Mouse (Mus musculus) lung, postnatal 36 days (tissue): Measurements from ENCODE around the gene Kit.

ENCODE experiments used
- DNase-seq: peaks from one replicate; pipeline ENCODE4 v3.0.0; 2022; ENCODE audit warnings: mixed read lengths

Gene Kit

DNA sequence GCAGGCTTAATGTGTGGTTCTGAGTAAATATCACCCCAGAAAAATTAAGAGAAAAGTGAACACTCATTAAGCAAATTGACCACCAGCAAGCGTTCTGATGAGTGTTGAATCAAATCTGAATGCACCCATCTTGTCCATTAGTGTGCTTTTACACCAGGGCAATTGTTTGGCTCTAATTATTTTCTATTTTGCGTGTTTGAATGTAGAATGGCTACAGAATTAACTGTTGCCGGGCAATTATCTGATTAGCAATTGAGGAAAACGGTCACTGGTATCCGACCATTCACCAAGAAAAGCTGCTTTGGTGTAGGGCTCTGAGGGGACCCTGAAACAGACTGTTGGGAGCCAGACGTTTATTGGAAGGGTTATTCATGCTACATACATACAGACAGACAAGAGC is 16.2 kb downstream of the Kit start:
- DNase-seq = no peak

DNA sequence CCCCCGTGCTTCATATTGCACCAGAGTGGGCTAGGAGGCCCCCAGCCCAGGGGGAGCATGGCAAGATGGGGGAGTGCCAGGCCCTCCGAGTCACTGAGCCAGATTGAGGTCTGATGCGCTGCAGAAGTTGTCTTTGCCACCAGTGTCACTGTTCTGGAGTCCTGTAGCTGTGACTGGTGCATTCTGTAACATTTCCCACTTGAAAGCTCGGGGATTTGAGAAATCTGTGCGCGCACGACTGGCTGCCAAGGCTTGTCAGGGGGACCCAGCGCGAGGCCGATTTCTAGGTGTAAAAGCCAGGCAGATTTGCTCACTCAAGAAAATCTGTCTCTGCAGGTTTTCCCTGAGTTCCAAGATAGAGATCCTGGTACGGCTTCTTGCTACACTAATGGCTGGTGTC is 16.9 kb downstream of the Kit start:
- no peak for DNase-seq

DNA sequence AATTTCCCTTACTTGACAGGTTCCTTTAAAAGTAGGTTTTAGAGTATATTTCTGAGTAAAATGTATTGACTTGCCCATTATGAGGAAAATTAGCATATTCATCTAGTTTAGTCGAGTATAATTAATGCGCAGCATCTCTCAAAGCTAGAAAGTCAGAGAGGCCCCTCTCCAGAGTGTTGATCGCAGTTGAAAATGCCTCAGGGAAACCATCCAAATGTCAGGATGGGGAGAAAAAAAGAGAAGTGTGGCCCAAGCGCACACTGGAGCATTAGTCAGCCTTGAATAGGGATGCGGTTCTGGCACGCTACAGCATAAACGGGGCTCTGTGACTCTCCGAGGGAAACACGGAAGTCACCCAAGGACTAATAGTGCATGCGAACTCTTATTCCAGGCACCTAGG is 20.6 kb downstream of the Kit start:
- no peak for DNase-seq

DNA sequence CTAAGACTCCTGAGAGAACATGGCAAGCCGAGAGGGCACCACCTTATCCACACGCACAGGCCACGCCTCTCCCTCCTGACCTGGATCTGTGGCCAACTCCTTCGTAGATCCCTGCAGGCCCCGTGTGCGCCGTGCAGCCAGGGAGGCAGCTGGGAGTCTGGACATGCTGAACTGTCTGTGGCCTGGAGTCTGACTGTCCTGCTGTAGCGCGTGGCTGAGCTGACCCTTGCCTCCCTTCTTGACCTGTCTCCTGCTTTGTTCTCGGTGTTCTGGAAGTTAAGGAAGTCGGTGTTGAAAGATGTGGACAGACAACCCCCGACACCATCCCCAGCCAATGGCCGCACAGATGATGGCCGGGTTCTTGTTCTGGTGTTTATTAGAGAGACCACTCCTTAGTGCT is 21.5 kb downstream of the Kit start:
- peak; percentile 48 for DNase-seq

DNA sequence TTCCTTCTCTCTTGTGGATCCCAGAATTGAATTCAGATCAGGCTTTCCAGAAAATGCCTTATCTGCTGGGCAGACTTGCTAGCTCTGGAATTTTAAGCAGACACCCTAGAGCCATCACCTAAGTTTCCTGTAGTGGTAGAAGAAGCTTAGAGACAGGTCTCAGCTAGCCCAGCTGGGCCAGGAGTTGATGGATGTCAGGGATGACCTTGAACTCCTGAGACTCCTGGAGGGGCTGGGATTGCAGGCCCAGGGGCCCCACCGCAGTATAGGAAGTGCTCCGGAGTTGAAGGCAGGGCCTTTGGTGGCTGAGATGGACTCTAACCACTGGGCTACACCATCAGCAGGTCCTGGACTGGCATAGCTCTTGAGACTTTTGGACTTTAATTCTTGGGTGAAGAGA is 22.6 kb downstream of the Kit start:
- DNase-seq = no peak

DNA sequence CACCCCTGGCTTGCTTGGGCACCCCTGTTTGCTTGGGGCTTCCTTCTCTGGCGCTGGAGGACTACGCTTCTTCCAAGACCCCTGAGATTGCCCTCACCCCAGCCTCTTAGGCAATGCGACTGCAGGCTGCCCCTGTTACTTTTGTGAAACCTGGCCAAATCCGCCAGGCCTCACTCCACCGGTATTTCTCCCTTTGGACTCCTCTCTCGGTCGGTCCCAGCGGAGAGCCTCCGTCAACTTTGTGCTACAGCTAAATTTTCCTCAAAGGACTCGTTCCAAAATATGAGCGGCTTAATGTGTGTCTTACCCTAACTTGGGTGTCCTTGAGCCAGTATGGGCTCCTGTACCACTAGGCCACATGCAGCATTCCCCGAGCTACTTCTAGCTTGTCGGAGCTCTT is 23.8 kb downstream of the Kit start:
- DNase-seq = no peak

DNA sequence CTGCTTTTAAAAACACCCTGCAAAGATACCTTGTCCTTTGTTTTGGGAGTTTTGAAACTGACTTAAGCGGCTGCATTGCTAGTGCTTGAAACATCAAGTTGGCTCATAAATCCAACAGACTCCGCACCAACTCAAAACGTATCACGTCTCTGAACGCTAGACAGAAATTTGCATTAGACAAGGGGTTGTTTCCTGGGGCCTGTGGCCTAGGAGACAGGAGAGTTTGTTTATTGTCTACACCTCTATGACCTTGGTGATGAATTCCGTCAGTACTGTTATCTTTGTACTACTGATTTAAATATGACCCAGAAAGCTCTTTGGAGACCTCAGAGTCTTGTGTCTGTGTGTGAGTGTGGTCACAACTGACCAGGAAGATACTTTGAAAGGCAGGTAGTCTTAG is 25.3 kb downstream of the Kit start:
- no peak for DNase-seq

DNA sequence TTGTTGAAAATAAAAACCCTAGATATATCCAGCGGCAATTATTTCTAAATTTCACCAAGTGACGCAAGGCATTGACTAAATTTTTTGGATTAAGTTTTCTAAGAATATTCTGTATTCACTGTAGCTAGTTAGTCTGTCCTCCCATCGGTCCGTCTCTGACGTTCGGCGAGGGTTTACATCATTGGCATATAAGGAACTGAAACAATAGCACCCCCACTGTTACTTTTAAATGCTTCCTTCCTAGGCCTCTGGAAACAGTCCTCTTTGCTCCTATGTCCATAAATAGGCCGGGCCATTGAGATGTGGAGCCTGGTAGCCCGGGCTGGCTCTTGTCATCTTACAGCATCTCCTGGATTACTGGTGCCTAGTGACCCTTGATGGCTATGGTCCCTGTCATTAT is 29.5 kb downstream of the Kit start:
- peak; percentile 17 for DNase-seq

DNA sequence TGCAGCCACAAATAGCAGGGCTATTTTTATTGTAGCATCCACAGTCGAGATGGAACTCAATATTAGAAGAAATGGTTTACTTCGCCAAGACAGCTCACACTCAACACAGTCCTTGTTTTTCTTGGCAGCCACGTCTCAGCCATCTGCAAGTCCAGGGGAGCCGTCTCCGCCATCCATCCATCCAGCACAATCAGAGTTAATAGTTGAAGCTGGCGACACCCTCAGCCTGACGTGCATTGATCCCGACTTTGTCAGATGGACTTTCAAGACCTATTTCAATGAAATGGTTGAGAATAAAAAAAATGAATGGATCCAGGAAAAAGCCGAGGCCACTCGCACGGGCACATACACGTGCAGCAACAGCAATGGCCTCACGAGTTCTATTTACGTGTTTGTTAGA is 32.2 kb downstream of the Kit start:
- DNase-seq = no peak

DNA sequence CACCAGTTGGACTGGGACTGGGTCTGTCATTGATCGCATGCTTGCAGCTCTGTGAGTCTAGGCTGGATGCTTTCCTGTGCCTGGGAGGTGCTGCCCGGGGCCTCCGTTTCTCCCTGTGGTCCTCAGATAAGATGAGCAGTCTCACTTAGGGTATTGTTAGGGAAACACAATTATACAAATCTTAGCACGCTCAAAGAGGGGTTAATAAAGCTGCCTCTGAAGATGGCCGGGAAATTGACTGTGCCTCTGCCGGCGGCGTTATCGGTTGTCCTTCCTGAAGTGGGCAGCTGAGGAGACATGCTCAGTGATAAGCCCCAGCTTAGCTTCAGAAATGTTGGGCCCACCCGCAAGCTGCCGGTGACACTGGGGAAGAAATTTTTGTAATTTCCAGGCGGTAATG is 33.3 kb downstream of the Kit start:
- DNase-seq = no peak

DNA sequence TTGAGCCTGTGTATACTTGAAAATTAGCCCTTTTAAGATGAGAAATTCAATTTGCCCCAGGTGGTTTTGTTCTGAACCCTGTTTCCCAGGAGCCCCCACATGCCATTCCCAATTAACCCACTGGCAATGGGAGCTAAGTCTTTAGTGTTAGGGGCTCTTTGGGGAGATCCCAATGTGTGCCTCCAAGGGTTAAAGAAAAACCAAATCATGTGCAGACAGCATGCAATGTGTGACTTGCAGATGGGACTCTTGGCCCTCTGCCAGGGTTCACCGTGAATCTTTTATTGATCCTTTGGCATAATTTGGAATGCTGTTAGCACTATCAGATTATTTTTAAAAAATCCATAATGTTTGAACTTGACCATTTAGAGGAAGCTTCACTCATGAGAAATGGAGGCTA is 37.7 kb downstream of the Kit start:
- DNase-seq = no peak

DNA sequence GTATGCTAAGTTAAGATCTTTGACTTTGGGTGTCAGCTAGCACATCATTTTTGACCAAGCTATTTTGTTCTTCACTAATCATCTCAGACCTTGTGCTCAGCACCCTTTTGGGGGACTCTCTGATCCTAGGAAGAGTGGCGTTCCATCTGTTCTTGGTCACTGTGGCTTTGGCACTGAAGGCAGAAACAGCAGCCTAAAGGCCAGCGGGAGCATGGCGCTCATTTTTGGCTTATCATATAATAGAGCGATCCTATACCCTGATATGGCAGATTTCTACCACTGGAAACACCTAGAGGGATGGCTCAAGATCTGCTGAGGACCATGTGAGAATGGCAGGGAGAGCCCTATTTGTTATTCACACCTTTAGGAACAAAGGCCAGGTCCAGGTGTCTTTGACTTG is 38.2 kb downstream of the Kit start:
- DNase-seq = no peak

DNA sequence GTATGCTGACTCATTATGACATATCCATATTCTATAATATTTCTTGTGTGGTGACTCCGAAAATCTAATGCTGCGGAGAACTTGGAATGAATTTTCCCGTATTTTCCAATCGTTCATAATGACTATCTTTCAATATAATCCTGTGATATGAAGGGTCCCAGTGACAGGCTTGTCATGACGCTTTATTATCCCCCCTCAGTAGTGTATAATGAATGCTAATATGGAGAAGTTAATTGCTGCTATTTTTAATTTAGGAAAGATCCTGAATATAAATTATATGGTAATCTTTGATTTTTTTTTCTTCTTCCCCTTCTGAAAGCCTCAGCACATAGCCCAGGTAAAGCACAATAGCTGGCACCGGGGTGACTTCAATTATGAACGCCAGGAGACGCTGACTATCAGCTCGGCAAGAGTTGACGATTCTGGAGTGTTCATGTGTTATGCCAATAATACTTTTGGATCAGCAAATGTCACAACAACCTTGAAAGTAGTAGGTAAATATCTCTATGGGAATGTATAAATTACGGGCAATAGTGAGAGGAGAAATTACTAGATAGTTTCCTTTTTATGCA is 40.4 kb downstream of the Kit start:
- no peak for DNase-seq

DNA sequence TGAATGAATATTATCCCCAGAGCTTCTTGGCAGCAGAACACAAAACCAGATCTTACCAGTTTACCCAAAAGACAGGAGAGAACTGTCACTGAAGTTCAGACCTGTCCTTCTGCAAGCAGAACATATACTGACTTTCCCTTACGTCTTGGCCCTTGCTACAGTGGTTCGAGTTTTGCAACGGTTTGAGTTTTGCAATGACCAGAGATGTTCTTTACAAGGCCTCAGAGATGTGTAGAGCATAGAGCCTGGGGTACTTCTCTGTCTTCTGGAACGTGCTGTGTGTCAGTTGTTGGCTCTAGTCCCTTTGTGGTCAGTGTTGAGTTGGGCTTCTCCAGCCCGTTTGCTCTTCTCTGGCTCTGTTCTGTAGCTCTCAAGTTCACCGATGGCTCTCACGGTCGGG is 40.9 kb downstream of the Kit start:
- DNase-seq = no peak

DNA sequence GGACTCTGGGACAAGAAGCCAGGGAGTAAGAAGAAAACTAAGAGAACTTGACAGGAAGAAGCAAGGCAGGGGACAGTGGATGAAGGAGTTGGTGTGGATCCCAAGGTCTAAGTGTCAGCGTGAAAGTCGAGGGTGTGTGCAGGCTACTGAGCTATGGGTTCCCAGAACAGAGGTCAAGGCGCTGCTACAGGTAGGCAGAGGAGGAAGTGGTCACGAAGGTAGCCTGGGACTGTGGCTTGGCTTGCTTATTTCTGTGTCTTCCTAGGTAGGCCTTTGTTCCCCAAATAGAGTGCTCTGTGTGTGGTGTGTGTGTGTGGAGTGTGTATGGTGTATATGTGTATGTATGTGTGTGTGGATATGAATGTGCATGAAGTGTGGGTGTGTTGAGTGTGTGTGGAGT is 47.7 kb downstream of the Kit start:
- DNase-seq = no peak

DNA sequence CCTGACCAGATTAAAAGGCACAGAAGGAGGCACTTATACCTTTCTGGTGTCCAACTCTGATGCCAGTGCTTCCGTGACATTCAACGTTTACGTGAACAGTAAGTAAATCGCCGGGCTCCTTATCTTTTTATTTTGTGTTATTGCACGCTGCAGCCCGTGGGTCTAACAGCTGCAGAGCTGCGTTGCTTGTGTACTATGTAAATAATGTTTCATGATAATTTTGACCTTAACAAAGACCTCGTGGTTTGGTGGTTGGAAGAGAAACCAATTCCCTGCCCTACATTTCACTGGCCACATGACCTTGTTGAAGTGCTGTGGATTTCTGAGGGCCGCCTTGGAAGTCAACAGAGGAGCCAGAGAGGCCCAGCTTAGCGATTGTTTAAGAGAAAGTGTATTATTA is 48.3 kb downstream of the Kit start:
- no peak for DNase-seq

DNA sequence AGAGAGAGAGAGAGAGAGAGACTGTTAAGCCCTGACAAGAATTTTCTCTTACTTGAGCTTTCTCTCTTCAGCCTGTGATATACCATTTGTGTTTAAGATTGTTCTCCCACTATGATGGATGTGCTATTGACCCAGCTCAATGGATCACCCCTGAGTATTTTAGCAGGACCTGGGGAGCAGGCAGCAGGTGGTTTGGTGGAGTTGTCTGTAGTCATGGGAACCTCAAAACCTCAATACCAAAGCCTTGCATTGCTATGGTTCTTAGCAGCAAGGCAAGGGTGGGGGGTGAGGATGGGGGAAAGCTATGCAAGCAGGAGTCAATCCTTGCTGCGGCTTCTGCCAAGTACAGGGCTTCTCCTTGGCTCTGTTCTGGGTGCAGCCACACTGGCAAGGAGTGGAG is 48.8 kb downstream of the Kit start:
- no peak for DNase-seq

DNA sequence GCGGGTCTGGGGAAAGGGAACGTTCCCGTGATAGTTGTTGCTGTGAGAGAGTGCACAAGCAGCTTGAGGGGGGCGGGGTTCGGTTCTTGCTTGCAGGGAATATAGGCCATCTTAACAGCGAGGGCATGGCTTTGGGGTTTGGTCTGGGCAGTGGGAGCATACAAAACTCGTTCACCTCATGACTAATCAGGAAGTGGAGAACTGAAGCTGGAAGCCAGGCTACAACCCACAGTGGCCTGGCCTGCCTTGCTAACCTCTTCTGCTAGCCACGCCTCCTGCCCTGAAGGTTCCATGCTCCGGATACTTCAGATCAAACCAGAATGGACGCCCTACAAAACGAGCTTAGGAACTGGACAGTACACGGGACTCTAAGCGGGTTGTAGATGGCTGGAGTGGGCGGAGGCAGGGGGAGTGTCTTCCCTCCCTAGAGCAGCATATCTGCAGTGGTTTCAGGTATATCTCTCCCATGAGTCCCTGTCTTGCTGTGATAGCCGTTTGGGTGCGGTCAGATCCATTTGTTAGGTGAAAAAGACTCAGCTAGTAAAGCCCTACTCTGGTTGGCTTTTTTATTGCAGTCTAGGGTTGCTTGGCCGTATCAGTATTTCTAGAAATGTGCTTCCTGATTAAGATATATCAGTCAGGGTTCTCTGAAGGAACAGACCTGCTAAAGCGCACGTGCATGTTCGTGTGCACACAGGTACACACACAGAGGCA is 49.4 kb downstream of the Kit start:
- no peak for DNase-seq

DNA sequence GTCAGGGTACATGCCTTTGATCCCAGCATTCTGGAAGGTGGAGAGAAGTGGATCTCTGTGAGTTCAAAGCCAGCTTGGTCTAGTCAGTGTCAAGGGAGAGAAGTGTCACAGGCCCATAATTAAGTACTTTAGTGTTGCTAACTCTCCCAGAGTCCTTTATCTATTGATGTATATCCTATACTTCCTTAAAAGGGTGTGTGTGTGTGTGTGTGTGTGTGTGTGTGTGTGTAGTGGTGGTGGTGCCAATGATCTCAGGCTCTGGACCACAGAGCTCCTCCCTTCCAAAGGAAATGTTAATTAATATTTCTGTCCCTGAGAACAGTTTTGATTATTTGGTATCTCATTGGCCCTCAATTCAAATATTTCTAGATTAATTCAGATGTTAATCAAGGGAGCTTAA is 50.3 kb downstream of the Kit start:
- no peak for DNase-seq

DNA sequence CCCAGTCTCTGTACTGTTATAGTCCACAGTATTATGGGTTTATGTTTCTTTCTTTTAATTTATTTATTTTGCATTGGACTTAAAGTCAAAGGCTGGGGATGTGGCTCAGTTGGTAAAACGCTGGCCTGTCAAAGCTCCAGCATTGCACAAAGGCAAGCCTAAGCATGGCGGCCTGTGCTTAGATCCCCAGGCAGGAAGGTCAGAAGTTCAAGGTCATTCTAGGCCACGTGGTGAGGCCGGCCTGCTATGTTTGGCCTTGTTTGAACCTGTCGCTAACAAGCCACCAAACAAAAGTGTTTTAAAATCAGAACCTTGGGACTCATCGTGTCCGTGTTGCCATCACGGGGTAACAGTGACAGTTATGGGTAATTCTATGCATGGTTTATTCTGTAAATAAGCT is 51.6 kb downstream of the Kit start:
- no peak for DNase-seq

DNA sequence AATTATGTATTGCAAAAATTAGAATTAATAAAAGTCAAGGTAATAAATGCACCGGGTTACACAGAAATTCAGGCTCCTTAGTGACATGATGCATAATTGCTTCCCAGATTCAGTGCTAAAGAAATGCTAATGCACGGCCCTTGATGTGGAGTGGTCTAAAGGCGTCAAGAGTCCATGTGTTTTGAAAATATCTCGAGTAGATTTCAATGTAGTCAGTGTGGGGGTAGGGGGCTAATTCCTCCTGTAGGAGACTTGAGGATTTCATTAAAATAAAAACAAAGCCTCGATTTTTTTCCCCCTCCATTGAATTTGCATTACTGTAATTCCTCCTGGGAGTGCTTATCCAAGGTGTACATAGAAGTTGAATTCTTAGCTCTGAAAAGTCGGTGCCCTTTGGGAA is 52.0 kb downstream of the Kit start:
- no peak for DNase-seq

DNA sequence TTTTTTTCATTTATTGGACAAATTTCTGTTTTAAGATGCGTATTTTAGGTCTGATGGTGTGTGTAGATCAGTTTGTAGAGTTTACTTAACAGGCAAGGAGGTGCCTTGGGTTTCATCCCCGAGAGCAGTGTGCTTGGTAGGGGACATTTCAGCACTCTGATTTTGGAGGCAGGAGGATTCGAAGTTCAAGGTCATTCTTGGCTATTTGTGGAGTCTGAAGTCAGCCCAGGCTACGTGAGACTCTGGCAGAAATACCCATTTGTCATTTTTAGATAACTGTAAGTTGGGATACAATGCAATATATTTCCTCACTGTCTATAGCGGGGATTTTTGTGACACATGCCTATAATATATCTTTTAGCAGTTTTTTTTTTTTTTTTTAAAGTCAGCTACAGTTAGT is 57.5 kb downstream of the Kit start:
- no peak for DNase-seq

DNA sequence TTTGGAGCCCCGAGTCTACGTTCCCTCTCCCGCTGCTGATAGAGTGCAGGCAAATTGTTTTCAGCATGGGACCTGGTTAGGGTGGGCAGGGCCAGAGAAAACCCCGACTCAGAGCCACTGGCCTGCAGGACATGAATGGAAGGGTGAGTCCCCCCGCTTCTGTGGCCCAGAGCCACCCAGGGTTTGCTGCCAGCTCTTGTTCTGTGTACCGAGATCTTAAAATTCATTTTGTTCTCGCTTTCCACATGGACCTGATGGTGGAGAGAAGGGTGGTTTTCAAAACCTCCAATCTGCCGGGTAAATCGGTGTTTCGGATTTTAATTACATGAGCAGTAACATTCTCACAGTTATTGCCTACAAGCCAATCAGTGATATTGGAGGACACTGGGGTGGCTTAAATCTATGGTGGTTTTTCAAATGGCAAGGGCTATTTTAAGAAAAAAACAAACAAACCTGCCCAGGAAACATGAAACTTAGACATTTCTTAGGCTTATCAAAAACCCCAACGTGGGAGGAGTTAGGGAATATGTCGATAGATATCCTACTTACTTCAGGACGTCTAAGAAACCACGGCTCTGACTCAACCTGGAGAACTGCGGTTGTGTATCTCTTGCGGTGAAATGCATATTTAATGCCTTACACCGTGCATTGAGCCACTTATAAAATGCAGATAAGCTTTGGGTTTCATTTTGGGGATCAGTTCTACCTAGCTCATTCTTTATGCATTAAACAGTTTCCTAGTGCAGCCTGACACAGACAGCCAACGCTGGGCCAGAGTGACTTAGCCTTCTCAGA is 58.3 kb downstream of the Kit start:
- no peak for DNase-seq

DNA sequence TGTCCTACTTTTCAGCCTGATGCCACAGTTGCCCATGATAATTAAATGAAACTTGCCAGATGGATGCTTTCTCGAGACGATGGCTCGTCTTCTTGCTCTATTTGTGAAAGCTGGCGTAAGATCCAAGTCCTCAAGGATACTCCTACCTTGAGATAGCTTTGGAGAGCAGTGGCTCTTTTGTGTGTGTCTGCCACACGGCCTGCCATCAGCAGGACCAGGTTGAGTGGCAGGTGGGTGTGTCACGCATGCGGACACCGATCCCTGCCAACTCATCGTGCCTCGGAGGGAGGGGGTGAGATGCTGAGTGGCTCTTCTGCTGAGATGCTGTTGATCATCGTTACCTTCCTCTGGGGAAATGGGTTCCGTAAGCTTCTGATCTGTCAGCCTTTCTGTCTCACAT is 60.7 kb downstream of the Kit start:
- no peak for DNase-seq

DNA sequence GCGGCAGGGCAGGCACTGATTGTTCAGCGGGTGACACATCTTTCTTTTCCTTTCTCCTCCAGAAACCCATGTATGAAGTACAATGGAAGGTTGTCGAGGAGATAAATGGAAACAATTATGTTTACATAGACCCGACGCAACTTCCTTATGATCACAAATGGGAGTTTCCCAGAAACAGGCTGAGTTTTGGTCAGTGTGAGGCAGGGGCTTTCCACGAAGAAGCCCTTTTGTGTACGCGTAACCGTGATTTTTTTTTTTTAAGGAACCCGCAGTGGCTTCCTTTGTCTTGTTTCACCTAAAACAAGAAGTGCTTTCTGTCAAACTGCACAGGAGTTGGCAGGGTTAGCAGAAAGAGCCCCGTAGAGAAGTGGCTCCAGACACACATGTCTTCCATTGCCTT is 65.9 kb downstream of the Kit start:
- DNase-seq = no peak
